Mouse (Mus musculus) brown adipose tissue, adult 24 weeks (tissue): ENCODE measurements around the gene Ccdc6. TPM values are rescaled to one million over a fixed set of nuclear protein-coding genes. Genes with fewer than 3 reads are reported as not detected.
A peak's percentile ranks its signal among the peaks of the same experiment; 100 is the strongest.

Experiments used
- H3K27ac ChIP-seq: fragments of 200-500 bp; replicated peaks from 2 replicates; pipeline ENCODE4 v1.5.1; 2012; ENCODE audit warnings: low read depth, mild to moderate bottlenecking, low read length
- H3K4me1 ChIP-seq: fragments of 200-500 bp; 2 replicates; pipeline ENCODE4 v1.6.1; 2012; ENCODE audit warnings: low read length, mixed read lengths; ENCODE audit not compliant: control insufficient read depth, insufficient read depth, insufficient read length
- H3K4me3 ChIP-seq: fragments of 200-500 bp; 2 replicates; pipeline ENCODE4 v1.5.1; 2012; ENCODE audit warnings: low read depth, mild to moderate bottlenecking, low read length, moderate library complexity; ENCODE audit not compliant: insufficient read depth
- polyA plus RNA-seq: library from polyadenylated mRNA; stranded (reverse); fragments of >200 nt; gene quantifications from 2 replicates; pipeline ENCODE4 v1.2.4, GENCODE M21; 2012; ENCODE audit not compliant: missing spikeins, insufficient read depth, insufficient read length

The Ccdc6 gene
- polyA plus RNA-seq: 12.7 and 16.1 TPM in 2 replicates

GRCm38 (mm10) chr10:70096366-70097188 lies at the start of gene Ccdc6:
TSS of gene Ccdc6 (plus strand) at chr10:70097121.
- Histone ChIP-seq H3K4me1 (peaks cover 10% of the 10 kb centered on the region), H3K4me3 (peak within 1 kb of the TSS; percentile 94), H3K27ac (peak within 1 kb of the TSS; percentile 86)

GRCm38 (mm10) chr10:70049771-70050170 lies 47.1 kb upstream of the Ccdc6 start:
- Histone ChIP-seq H3K27ac (no peak overlapping the region), H3K4me1 (no peaks in the 10 kb centered on the region), H3K4me3 (no peak overlapping the region)

GRCm38 (mm10) chr10:70055291-70055690 lies 41.6 kb upstream of the Ccdc6 start:
- Histone ChIP-seq H3K4me1 (no peaks in the 10 kb centered on the region), H3K4me3 (no peak overlapping the region), H3K27ac (no peak overlapping the region)

- Histone ChIP-seq H3K27ac (no peak overlapping the region), H3K4me1 (no peaks in the 10 kb centered on the region)
Measured at GRCm38 (mm10) chr10:70057064-70057463, 39.9 kb upstream of the Ccdc6 start.

GRCm38 (mm10) chr10:70060021-70060688 lies 36.8 kb upstream of the Ccdc6 start:
- H3K4me3 ChIP-seq: no peak overlapping the region
- no peak overlapping the region for H3K27ac ChIP-seq
- no peaks in the 10 kb centered on the region for H3K4me1 ChIP-seq

More at GRCm38 (mm10) chr10:70057064-70057463, 39.9 kb upstream of the Ccdc6 start:
- H3K4me3 ChIP-seq: no peak overlapping the region

- Histone ChIP-seq H3K27ac (no peak overlapping the region), H3K4me3 (no peak overlapping the region), H3K4me1 (no peaks in the 10 kb centered on the region)
Measured at GRCm38 (mm10) chr10:70060689-70061081, 36.2 kb upstream of the Ccdc6 start.

- H3K4me1 ChIP-seq: no peaks in the 10 kb centered on the region
- no peak overlapping the region for H3K4me3 ChIP-seq
Measured at GRCm38 (mm10) chr10:70063881-70064555, 32.9 kb upstream of the Ccdc6 start.

GRCm38 (mm10) chr10:70065191-70065590 lies 31.7 kb upstream of the Ccdc6 start:
- Histone ChIP-seq H3K4me3 (no peak overlapping the region), H3K4me1 (no peaks in the 10 kb centered on the region), H3K27ac (no peak overlapping the region)

More at GRCm38 (mm10) chr10:70063881-70064555, 32.9 kb upstream of the Ccdc6 start:
- H3K27ac ChIP-seq: no peak overlapping the region

- Histone ChIP-seq H3K4me1 (no peaks in the 10 kb centered on the region), H3K4me3 (no peak overlapping the region), H3K27ac (no peak overlapping the region)
Measured at GRCm38 (mm10) chr10:70066497-70067168, 30.3 kb upstream of the Ccdc6 start.

- Histone ChIP-seq H3K4me1 (no peaks in the 10 kb centered on the region), H3K4me3 (no peak overlapping the region), H3K27ac (no peak overlapping the region)
Measured at GRCm38 (mm10) chr10:70067169-70068115, 29.5 kb upstream of the Ccdc6 start.

- Histone ChIP-seq H3K4me1 (no peaks in the 10 kb centered on the region), H3K4me3 (no peak overlapping the region), H3K27ac (no peak overlapping the region)
Measured at GRCm38 (mm10) chr10:70069321-70069720, 27.6 kb upstream of the Ccdc6 start.

GRCm38 (mm10) chr10:70071334-70071733 lies 25.6 kb upstream of the Ccdc6 start:
- H3K4me1 ChIP-seq: no peaks in the 10 kb centered on the region
- H3K27ac ChIP-seq: no peak overlapping the region
- H3K4me3 ChIP-seq: no peak overlapping the region

- no peak overlapping the region for H3K27ac ChIP-seq
- H3K4me3 ChIP-seq: no peak overlapping the region
- H3K4me1 ChIP-seq: 0 out of 2 replicates have a peak, but pooled peaks cover 3% of the 10 kb centered on the region
Measured at GRCm38 (mm10) chr10:70077452-70077851, 19.5 kb upstream of the Ccdc6 start.

GRCm38 (mm10) chr10:70080908-70081307 lies 16.0 kb upstream of the Ccdc6 start:
- Histone ChIP-seq H3K27ac (no peak overlapping the region), H3K4me1 (0 out of 2 replicates have a peak, but pooled peaks cover 3% of the 10 kb centered on the region), H3K4me3 (no peak overlapping the region)
